Mouse (Mus musculus): ENCODE data around the gene Rnase9.

GRCm38 (mm10) chr14:51036214-51036613 lies 5.5 kb downstream of the Rnase9 start:
- no peak for TF ChIP-seq POLR2A (IDR thresholded peaks at IDR 0.05; ENCODE audit: insufficient read depth, low read length)
- TF ChIP-seq CTCF (IDR thresholded peaks at IDR 0.05; ENCODE audit: low read depth, low read length) = no peak

Measured in ES-Bruce4 (cell line).